Mouse (Mus musculus): ENCODE measurements around the gene Zdhhc16. TPM values are rescaled to one million over a fixed set of nuclear protein-coding genes. Genes with fewer than 3 reads are reported as not detected.

Gene Zdhhc16
- polyA plus RNA-seq, 1 experiment from 2014 or later = 46.5 TPM

- Histone ChIP-seq H3K4me3 (no peak overlapping the region), H3K36me3 (no peaks in the 10 kb centered on the region), H3K9me3 (replicated peaks) (no peaks in the 10 kb centered on the region), H3K27me3 (no peaks in the 10 kb centered on the region), H3K4me1 (replicated peaks) (peaks cover 46% of the 10 kb centered on the region), H3K27ac (no peak overlapping the region), H3K9ac (no peak overlapping the region), H3K4me2 (no peak overlapping the region)
- no peak for ATAC-seq (replicated peaks; ENCODE audit: insufficient number of reproducible peaks, insufficient read depth, low FRiP score, low read depth)
- 77% methylated on average over 2 of the region's 2 CpGs for WGBS
These were observed 59.7 kb downstream of the Zdhhc16 start for GRCm38 (mm10) chr19:41992971-41993370.

- no peak overlapping the region for H3K4me2 ChIP-seq
- ATAC-seq (replicated peaks; ENCODE audit: insufficient number of reproducible peaks, insufficient read depth, low FRiP score, low read depth) = no peak
- H3K9ac ChIP-seq = no peak overlapping the region
- H3K4me1 ChIP-seq (replicated peaks) = peaks cover 49% of the 10 kb centered on the region
- 56% methylated on average over 6 of the region's 6 CpGs for WGBS
- H3K36me3 ChIP-seq = no peaks in the 10 kb centered on the region
- H3K9me3 ChIP-seq (replicated peaks) = no peaks in the 10 kb centered on the region
- H3K27ac ChIP-seq = 0 out of 2 replicates have a peak overlapping the region, but pooled peaks have one; percentile 35
- H3K4me3 ChIP-seq = no peak overlapping the region
- no peaks in the 10 kb centered on the region for H3K27me3 ChIP-seq
These were observed 60.2 kb downstream of the Zdhhc16 start for GRCm38 (mm10) chr19:41993484-41993883.

Other genes starting within 250 kb of the Zdhhc16 start
- 0.09 and 0.19 TPM in 2 replicates for gene Slit1, start 189.8 kb upstream of the Zdhhc16 start, polyA plus RNA-seq (2015; fragmentation: Nextera tagmentation; extraction: Ambion mirVana)
- gene Arhgap19, start 131.4 kb upstream of the Zdhhc16 start, polyA plus RNA-seq (2015; fragmentation: Nextera tagmentation; extraction: Ambion mirVana) = 9.3 and 12.8 TPM in 2 replicates
- gene Frat1, start 103.5 kb upstream of the Zdhhc16 start, polyA plus RNA-seq (2015; fragmentation: Nextera tagmentation; extraction: Ambion mirVana) = 2.1 and 2.6 TPM in 2 replicates
- gene Frat2, start 85.3 kb upstream of the Zdhhc16 start, polyA plus RNA-seq (2015; fragmentation: Nextera tagmentation; extraction: Ambion mirVana) = 2.2 and 3.5 TPM in 2 replicates
- gene Rrp12, start 37.3 kb upstream of the Zdhhc16 start, polyA plus RNA-seq (2015; fragmentation: Nextera tagmentation; extraction: Ambion mirVana) = 7.4 and 10.1 TPM in 2 replicates
- gene Pgam1, start 21.6 kb upstream of the Zdhhc16 start, polyA plus RNA-seq (2015; fragmentation: Nextera tagmentation; extraction: Ambion mirVana) = 666 and 693 TPM in 2 replicates
- gene Exosc1, start 57 bp upstream of the Zdhhc16 start, polyA plus RNA-seq (2015; fragmentation: Nextera tagmentation; extraction: Ambion mirVana) = 39.3 and 46.9 TPM in 2 replicates
- gene Mms19, start 47.7 kb downstream of the Zdhhc16 start, polyA plus RNA-seq (2015; fragmentation: Nextera tagmentation; extraction: Ambion mirVana) = 19.7 and 22.5 TPM in 2 replicates
- gene Ubtd1, start 48.3 kb downstream of the Zdhhc16 start, polyA plus RNA-seq (2015; fragmentation: Nextera tagmentation; extraction: Ambion mirVana) = 14.6 and 18.0 TPM in 2 replicates
- 0.25 TPM in 1 of 2 replicates, not detected in the other for gene Ankrd2, start 102.5 kb downstream of the Zdhhc16 start, polyA plus RNA-seq (2015; fragmentation: Nextera tagmentation; extraction: Ambion mirVana)
- 0.44 and 0.80 TPM in 2 replicates for gene Hoga1, start 112.1 kb downstream of the Zdhhc16 start, polyA plus RNA-seq (2015; fragmentation: Nextera tagmentation; extraction: Ambion mirVana)
- gene 4933411K16Rik, start 118.8 kb downstream of the Zdhhc16 start, polyA plus RNA-seq (2015; fragmentation: Nextera tagmentation; extraction: Ambion mirVana) = not detected in 2 replicates
- gene Morn4, start 152.9 kb downstream of the Zdhhc16 start, polyA plus RNA-seq (2015; fragmentation: Nextera tagmentation; extraction: Ambion mirVana) = 10.4 and 12.6 TPM in 2 replicates
- 13.3 and 16.1 TPM in 2 replicates for gene Pi4k2a, start 157.0 kb downstream of the Zdhhc16 start, polyA plus RNA-seq (2015; fragmentation: Nextera tagmentation; extraction: Ambion mirVana)
- 29.7 and 34.1 TPM in 2 replicates for gene Avpi1, start 195.6 kb downstream of the Zdhhc16 start, polyA plus RNA-seq (2015; fragmentation: Nextera tagmentation; extraction: Ambion mirVana)
- 15.8 and 24.0 TPM in 2 replicates for gene Marveld1, start 213.9 kb downstream of the Zdhhc16 start, polyA plus RNA-seq (2015; fragmentation: Nextera tagmentation; extraction: Ambion mirVana)
- gene Zfyve27, start 230.5 kb downstream of the Zdhhc16 start, polyA plus RNA-seq (2015; fragmentation: Nextera tagmentation; extraction: Ambion mirVana) = 18.4 and 26.7 TPM in 2 replicates

Data from heart, embryonic 15.5 days (tissue).